Mouse (Mus musculus): Measurements from ENCODE around the gene Stk11ip.

Stk11ip gene

DNA sequence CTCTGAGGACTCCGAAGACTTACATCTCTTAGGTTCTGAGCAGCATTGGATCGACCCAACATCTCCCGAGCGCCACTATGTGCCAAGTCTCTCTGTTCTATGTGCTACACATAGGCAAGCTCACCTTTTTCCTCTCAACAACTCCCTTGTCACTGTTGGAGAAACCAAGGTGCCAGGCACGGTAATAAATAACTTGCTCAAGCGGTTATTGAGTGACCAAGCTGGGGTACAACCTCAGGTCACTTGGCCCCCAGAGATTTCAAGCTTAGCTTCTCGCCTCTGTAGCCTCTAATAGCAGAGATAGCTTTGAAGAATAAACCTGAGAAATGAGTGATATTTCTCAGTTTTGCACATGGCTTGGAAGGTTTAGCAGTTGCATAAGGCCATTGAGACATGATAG is 20.2 kb downstream of the Stk11ip start:
- no peak for DNase-seq (ENCODE audit: low spot score)

- DNase-seq (ENCODE audit: low spot score), result no peak
Observed at GRCm38 (mm10) chr1:75544351-75544750, 23.0 kb downstream of the Stk11ip start.

DNA sequence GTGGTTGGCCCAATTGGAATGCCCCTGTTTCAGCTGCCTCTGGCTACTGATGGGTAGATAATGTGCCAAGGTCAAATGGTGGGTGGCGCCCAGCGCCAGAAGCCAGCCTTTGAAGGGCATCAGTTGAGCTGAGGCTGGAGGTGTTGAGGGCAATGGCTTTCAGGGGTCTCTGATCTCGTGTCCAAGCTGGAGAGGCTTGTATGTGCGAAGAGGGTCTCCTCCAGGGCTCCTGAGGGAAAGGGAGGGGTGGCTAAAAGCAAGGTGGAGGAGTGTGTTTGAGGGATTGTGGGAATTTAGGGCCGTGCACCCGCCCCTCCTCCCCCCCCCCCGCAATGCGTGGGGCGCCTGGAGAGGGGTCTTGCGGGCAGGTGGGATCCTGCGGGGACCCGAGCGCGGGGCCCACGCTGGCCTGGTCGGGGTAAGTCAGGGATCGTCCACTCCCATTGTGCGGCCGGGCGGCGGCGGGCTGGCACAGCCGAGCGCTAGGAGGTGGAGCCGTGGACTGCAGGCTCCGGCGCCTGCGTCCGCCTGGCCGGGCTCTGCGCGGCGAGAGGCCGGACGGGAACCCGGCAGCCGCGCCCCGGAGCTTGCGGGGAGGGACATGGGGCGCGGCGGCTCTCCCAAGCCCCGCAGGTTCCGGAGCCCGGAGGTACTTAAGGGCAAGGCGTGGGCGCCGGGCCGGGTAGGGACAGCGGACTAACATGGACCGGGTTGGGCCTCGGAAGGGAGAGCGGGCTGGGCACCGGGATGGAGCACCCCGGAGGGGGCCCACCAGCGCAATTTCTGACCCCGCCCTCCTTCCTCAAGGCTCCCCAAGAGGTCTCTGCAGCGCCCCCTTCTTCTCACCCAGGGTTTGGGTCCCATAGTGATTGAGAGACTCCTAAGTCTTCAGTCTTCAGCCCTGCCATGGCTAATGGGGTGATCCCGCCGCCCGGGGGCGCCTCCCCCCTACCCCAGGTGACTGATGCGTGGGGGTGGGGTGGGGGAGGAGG is 24.9 kb downstream of the Stk11ip start, which contains the start of gene Slc4a3:
Slc4a3 (plus strand) TSS at position 302 of the 992 bp plus-strand sequence.
- DNase-seq (ENCODE audit: low spot score), result peak; percentile 69

DNA sequence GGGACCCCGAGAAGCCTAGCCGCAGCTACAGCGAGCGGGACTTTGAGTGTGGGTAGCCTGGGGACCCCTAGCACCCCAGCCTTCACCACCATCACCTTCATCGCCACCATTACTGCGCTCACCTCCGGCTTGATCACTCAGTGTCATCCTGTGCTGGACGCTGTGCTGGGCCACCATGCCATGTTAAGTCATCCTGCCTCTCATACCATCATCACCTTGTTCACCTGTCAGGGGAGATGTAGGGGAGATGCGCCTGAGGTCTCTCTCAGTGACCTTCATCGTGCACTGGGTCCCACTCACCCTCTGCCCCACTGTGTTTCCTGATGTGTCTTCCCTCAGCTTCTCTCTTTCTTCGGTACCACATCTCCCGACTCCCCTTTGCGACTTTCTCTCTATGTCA is 26.0 kb downstream of the Stk11ip start:
- no peak for DNase-seq (ENCODE audit: low spot score)

- DNase-seq (ENCODE audit: low spot score), result no peak
Observed at GRCm38 (mm10) chr1:75548083-75548482, 26.8 kb downstream of the Stk11ip start.

DNA sequence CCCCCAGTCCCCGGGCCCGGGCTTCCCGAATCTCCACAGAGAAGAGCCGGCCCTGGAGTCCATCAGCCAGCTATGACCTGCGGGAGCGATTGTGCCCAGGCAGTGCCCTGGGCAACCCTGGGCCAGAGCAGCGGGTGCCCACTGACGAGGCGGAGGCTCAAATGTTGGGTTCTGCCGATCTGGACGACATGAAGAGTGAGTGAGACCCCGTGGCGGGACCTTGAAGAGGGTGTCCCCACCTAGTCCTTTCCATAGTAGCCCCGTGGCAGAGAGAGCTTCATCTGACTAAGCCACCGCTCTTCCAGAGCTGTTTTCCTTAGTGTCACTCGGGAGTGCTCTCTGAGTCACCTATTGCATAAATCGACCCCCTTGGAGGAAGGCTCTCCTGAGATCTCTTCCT is 27.5 kb downstream of the Stk11ip start:
- DNase-seq (ENCODE audit: low spot score), result no peak

DNA sequence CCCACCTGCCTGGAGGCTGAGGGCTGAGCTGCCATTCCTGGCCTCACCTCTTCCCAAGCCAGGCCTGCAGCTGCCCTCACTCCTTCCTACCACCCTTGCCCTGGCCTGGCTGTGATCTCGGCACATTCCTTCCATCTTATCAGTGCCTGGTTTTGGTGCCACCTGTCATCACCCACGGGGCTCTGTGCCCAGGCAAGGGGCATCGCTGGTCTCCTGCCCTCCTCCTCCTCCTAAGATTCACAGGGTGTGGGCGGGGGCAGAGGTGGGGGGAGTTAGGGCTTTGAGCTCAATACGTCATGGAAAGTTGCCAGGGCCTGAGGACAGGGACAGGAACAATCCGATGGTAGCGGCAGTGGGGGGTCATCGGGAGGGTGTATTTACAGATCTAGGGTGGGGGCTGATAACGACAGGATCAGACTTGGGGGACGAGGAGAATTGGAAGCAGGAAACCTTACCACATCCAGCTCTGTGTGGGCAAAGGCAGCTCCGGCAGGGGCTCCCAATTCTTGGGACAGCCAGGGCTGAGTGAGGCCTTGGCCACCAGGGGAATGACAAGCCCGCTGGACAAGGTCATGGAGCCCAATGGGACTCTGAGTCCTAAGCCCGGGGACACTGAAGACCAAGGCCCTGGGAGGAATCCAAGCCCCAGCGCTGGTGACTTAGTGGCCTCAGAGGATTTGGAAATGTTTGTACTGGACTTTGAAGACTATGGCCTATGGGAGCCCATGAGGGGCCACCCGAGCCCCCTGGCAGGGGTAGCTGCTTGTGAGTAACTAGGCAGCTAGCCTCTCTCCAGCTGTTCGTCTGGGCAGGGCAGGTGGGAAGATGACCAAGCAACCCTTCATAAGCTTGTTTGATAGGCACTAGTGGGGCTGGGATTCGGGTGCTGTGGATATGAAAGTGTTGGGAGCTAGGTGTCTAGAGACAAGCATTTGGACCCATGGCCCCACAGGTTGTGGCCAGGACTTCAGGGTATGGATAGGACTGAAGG is 28.3 kb downstream of the Stk11ip start:
- DNase-seq (ENCODE audit: low spot score), result no peak

DNA sequence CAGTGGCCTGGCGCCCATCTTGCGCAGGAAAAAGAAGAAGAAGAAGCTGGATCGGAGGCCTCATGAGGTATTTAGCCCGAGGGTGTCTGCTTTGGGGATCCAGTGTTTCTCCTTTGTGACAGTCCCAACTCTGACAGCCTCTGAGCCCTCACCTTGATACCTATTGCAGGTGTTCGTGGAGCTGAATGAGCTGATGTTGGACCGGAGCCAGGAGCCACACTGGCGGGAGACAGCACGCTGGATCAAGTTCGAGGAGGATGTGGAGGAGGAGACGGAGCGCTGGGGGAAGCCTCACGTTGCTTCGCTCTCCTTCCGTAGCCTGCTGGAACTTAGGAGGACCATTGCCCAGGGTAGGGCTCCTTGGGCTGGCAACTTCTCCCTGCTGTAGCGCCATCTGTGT is 29.3 kb downstream of the Stk11ip start:
- no peak for DNase-seq (ENCODE audit: low spot score)

DNA sequence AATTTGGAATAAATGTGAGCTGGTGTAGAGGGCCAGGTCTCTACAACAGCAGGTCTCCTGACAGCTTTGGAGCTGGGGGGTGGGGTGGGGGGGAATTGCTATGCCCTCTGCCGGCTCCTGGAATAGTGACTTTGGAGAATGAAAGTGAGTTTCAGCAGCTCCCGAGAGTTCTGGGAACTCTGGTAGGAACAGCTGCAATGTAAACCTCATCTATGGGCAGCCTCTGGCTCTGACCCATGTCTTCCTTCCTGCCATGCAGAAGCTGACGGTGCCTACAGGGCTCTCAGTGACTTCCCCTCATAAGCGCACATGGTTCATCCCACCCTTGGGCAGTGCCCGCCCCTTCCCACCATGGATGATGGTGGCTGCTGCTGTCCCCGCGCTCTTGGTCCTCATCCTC is 34.4 kb downstream of the Stk11ip start:
- DNase-seq (ENCODE audit: low spot score), result no peak

DNA sequence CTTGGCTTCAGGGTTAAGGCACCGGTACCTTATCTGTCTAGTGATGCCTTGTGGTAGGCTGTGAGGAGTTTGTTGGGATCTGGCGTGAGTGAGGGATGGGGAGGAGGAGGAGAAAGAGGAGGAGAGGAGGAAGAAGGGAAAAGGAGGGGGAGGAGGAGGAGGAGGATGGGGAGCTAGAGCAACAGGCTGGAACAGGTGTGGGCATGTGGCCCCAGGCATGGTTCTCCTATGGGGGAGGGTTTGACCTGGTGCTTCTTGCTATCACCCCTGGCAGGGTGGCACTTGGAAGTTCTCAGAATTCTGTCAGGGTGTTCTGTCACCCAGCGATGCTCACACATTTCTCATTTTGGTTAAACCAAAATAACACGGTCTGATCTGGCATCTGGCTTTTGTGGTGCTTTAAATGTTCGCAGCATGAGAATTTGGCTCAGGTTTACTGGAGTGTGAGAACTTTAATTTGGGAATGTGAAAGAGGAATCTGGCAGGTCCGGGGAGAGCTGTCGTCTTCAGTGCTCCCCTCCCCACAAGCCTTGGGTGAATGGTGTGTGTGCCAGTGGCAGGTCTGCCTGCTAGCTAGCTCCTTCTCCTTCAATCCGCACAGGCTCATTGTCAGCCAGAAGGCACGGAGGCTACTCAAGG is 34.9 kb downstream of the Stk11ip start:
- DNase-seq (ENCODE audit: low spot score), result no peak

DNA sequence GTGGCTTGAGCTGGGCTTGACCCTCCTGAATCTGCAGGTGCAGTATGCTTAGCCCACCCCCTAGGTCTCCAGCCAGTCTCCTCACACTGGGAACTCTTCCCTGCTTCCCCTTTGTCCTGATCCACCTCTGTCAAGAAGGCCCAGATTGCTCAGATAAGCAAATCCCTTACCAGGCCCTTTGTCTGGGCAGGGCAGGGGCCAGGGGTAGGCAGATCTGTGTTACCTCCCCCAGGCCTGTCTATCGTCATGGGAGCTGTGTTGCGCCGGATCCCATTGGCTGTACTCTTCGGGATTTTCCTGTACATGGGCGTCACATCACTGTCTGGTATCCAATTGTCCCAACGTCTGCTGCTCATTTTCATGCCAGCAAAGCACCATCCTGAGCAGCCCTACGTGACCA is 35.7 kb downstream of the Stk11ip start:
- no peak for DNase-seq (ENCODE audit: low spot score)

- no peak for DNase-seq (ENCODE audit: low spot score)
Observed at GRCm38 (mm10) chr1:75558388-75559178, 37.3 kb downstream of the Stk11ip start.

GRCm38 (mm10) chr1:75559212-75559925 is 38.0 kb downstream of the Stk11ip start:
- DNase-seq (ENCODE audit: low spot score), result peak; percentile 93

DNA sequence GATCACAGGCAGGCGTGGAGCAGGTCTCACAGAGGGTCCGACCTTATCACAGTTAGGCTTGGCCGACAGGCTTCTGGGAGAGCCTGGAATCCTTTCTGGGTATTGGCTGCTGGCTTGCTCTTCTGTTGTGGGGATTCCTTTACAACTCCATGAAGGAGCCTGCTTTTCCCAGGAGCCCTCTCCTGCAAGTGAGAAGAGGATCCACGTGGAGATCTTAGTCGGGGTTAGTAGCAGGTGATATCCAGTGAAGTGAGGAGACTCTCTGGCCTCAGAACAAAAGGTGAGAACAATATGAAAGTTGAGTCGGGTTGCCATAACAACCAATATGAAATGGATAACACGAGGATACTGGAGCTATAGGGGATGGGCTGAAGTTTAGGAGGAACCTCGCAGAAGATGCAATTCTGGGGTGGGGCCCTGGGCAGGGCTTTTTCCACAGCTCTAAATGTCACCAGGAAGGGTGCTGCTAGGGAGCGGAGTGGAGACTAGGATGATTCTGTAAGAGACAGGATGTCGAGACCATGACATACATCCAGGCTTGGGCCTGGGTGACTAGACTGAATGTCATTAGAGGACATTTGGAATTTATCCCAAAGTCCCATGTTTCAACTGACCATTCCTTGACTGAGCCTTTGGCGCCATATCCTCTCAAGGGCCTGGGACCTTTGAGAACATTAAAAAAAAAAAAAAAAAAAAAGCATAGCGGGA is 39.0 kb downstream of the Stk11ip start:
- DNase-seq (ENCODE audit: low spot score), result no peak

GRCm38 (mm10) chr1:75561221-75561897 is 40.0 kb downstream of the Stk11ip start:
- DNase-seq (ENCODE audit: low spot score), result no peak

DNA sequence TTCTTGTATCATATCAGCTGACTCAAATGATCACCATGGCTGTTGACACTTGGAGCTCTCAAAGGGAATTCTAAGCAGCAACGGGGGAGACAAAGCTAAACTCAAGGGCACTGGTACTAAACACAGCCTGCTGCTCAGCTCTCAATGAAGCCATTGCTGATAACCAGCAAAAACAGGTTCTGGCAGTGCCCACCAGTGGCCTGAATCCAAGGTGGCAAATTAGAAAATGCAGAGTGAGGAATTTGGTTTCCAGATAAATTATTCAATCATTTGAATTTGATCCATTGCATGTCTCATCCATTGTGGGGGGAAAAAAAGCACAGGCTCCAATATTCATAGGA is 40.5 kb downstream of the Stk11ip start:
- DNase-seq (ENCODE audit: low spot score), result no peak

DNA sequence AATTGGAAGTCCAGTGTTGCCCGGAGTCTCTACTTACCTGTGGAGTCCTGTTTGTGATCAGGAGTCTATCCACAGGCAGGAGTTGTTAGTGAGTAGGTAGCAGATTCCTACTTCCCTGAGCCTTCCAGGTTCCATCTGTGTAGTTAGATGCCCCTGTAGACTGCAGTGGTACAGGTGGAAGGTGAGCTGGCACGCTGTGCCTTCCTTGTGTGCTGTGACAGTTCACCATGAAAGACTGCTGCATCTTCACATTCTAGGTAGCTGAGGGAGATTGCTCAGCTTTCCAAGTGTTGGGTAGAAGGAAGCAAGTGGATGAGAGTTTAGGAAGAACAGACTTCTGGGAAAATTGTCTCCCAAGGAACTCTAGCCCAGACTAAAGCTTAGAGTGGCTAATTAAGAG is 42.8 kb downstream of the Stk11ip start:
- DNase-seq (ENCODE audit: low spot score), result no peak

DNA sequence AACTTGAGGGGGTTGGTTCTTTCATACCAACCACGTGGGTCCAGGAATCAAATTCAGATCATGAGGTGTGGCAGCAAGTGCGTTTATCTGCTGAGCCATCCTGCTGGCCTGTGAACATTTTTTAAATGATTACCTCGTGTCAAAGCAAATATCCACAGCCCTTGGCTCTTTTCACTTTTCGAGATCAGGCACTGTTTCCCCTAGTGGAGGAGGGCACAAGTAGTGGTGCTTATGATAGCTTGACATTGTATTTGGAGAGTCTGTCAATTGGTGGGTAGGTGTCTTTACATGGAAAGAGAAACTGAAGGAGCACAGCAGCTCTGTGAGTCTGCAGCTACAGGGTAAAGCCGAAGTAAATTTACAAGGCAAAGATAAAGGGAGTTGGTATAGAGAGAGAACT is 43.6 kb downstream of the Stk11ip start:
- DNase-seq (ENCODE audit: low spot score), result no peak

DNA sequence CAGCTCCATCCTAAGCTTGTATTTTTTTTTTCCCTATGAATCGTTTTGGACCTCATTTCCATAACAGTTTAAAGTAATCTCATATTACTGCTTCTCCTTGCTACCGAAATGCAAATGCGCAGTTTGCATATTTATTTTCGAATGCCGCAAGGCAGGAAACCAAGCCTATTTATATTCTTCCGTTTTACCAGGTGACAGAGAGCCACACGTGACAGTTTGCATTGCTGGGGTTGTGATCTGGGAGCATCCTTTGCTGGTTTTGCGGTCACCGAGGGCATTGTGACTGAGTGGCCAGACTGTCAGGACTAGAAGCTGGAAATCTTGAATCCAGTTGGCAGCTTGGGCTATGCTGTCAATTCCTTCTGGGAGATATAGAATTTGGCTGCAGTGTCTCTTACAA is 44.3 kb downstream of the Stk11ip start:
- no peak for DNase-seq (ENCODE audit: low spot score)
